Mouse (Mus musculus) adrenal gland, adult 18-20 months (tissue): ENCODE results near the gene Fbxo2. TPM values are rescaled to one million over a fixed set of nuclear protein-coding genes. Genes with fewer than 3 reads are reported as not detected.
"Not testable (repeated sequence)": the region's sequence is repeated elsewhere in the genome, so short reads cannot be mapped to it uniquely, and the experiment has no call there.

Experiments
- DNase-seq, 2 experiments: peaks; one replicate each; pipeline ENCODE4 v3.0.0; 2021 to 2022; ENCODE audit warnings: low spot score in 2 of 2
- long read RNA-seq, 2 experiments: library from polyadenylated mRNA; stranded (forward); transcript quantifications; one replicate each; pipeline ENCODE4 v2.0.0; 2021
- total RNA-seq, 2 experiments: library from RNA; stranded (reverse); gene quantifications; 1 replicate in 1 of 2; 2 replicates in 1 of 2; pipeline ENCODE4 v1.2.3; 2021

Gene Fbxo2
- total RNA-seq: 1 to 10 TPM; 6.7 to 9.9 TPM
- long read RNA-seq, experiment 1, transcript Fbxo2-201 (6 exons, 1,288 nt): major isoform, 8 of 8 reads
- long read RNA-seq, experiment 1, partial matches to known transcripts: 0 of 8 reads
- long read RNA-seq, experiment 1, other reads (novel, unspliced or antisense): 0 of 8 reads
- long read RNA-seq, experiment 2, transcript Fbxo2-201 (6 exons, 1,288 nt): major isoform, 7 of 10 reads
- long read RNA-seq, experiment 2, partial matches to known transcripts: 1 of 10 reads
- long read RNA-seq, experiment 2, other reads (novel, unspliced or antisense): 2 of 10 reads

DNA sequence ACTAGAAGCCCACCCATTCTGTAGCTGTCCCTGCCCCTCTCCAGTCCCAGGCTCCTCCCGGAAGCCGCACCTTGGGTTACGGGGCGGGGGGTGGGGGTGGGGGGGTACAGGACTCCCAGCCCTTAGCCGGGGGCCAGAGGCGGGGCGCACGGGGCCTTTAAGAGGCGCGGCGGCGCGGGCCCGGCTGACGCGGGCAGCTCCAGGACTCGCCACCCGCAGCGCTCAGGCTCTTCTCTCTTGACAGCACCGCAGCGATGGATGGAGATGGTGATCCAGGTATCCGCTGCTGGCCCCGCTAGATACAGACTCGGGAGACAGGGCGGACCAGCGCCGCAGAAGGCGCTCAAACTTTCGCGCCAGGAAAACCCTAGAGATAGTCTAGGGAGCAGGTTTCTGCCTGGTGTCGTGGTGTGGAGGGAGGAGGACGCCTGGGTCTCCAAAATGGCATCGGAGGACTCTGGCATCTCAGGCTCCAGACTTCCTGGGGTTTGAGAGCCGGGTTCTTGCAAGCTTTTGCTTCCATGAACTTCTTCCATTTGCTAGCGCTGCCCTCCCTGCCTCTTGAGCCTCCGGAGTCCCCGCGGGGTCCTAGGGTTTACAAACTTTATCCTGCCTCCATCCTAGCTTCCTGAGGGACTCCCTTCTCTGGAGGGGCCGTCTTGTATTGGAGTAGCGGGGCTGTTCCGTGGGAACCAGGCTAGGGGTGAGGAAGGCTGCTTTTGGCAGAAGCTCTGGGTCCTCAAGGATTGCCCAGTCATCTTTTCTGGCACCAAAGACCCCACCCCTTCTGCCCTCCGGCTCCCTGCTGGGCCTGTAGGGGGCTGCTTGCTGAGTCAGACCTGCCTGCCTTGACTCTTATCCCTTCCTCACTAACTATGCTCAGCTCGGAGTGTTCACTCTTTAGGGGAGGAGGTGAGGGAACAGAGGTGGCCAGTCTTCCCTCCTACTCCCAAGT lies at the start of gene Fbxo2, which contains the start of gene Fbxo44:
Fbxo2 (plus strand) TSS at position 186 of the 955 bp plus-strand sequence.
Fbxo44 (minus strand) TSS at position 47 of the 955 bp plus-strand sequence.
- DNase-seq: no peak

DNA sequence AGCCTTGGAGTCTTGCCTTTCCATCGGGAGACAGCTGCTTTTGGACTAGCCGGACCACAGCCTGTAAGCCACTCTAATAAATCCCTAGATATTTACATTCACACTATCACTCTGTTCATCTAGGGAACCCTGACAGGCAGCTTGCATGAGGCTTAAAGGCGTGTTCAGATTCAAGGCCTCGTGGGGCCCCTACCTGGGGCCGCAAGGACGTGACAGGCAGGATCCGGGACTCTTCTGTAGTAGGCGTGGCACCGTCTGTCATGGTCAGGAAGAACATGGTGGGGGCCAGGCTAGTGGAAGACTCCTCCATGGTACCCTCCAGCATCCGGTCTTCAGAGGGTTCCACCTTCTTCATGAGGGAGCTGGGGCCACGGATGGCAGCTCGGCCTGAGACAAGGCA lies 47.9 kb upstream of the Fbxo2 start:
- DNase-seq: no peak

DNA sequence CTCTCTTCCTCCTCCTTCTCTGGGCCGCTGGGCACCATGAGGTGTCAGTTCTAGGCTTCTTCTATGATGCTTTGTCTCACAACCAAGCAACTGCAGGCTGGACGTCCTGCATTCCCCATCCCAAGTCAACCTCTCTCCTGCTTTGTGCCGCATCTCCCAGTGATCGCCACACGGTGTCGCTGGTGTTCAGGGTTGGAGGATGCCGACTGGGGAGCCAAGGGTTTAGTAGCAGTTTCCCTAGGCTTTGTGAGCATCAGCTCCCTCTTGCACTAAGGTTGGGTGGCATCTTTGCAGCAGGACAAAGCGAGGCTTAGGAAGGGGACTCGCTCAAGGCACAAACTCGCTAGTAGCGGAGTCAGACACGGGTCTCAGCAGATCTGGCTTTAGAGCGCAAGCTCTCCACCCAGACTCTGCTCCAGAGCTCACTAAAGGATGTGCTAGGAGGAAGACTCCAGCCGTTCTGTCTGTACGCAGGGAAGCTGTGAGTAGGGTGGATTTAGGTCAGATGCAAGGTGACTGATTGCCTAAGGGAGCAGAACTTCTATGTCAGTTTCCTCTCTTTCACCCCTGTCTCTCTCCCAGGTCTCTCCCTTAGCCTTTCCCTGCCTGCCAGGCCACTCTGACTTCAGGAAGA lies 45.5 kb upstream of the Fbxo2 start:
- peak; percentile 90 for DNase-seq

GRCm38 (mm10) chr4:148115467-148115866 lies 45.0 kb upstream of the Fbxo2 start:
- no peak for DNase-seq

- DNase-seq: no peak
Measured at GRCm38 (mm10) chr4:148116657-148117056, 43.8 kb upstream of the Fbxo2 start.

DNA sequence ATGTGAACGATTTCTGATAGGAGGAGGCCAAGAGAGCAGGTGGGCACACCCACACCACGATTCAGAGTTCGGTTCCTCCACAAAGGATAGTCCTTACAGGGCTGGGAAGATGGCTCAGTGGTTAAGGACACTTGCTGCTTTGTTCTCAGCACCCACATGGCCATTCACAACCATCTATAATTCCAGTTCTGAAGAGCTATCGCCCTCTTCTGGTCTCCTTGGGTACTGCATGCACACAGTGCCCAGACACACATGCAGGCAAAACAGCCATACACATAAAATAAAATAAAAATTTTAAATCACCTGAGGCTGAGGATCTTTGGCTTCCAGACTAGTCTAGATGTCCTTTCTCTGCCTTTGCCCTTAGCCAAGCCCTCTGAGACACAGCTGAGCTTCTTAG lies 43.0 kb upstream of the Fbxo2 start:
- no peak for DNase-seq

DNA sequence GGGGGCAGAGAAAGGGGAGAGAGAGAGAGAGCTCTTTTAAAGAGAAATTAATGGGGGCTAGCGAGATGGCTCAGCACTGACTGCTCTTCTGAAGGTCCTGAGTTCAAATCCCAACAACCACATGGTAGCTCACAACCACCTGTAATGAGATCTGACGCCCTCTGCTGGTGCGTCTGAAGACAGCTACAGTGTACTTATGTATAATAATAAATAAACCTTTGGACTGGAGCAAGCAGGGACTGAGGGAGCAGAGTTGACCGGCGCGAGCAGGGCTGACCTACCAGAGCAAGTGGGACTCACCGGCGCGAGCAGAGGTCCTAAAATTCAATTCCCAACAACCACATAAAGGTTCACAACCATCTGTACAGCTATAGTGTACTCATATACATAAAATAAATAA lies 40.8 kb upstream of the Fbxo2 start:
- DNase-seq: not testable (repeated sequence)

DNA sequence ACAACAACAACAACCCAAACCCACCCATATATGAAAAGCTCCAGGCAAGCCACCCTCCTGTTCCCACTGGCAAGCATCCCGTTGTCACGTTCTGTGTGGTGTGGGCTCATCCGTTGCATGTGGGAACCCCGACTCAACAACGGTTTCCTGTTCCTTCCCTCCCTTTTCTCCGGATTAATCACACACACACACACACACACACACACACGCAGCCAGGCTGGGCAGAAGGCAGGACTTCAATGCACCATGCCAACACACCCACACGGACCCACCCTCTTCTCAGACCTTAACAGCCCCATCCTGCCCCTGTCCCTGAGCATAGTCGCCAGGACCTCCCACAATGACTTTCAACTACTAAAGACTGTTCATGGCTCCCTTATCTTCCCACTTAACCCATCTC lies 39.9 kb upstream of the Fbxo2 start:
- DNase-seq: no peak

DNA sequence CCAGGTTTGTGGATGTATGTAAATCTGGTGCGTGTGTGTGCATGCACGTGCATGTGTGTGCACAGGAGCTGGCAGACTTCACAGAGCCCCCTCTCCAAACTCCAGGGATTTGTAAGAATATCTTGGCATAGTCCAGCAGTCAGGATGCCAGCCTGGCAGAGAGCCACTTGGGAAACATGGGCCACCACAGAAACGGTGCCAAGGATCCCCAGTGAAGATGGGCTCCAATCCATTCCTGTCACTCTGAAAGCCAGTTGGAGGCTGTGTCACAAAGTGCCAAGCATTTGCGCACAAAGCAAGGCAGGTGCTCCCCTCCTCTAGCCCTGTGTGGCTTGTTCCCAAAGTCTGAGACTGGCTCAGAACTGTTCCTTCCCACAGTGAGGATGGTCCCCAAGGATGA lies 39.1 kb upstream of the Fbxo2 start:
- DNase-seq: no peak

- DNase-seq: no peak
Measured at GRCm38 (mm10) chr4:148121982-148122693, 38.3 kb upstream of the Fbxo2 start.

- no peak for DNase-seq
Measured at GRCm38 (mm10) chr4:148122694-148123066, 37.7 kb upstream of the Fbxo2 start.

GRCm38 (mm10) chr4:148128241-148128640 lies 32.2 kb upstream of the Fbxo2 start:
- no peak for DNase-seq

DNA sequence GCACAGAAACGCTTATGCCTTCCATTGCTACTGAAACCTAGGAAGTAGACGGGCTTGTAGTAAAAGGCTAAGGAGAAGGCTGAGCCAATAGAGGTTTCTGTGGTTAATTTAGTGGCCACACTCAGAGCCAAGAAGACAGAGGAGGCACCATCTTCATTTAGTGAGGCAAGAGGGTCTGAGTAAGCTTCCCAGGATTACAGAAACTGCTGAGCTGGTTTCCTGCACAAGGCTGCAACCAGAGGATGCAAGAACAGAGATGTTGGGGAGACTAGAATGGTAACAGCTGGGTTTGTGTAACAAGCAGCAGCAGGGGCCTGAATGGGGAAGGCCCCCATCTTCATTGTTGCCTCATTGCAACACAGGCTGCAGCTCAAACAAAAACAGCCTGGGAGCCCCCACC lies 31.7 kb upstream of the Fbxo2 start:
- DNase-seq: no peak

DNA sequence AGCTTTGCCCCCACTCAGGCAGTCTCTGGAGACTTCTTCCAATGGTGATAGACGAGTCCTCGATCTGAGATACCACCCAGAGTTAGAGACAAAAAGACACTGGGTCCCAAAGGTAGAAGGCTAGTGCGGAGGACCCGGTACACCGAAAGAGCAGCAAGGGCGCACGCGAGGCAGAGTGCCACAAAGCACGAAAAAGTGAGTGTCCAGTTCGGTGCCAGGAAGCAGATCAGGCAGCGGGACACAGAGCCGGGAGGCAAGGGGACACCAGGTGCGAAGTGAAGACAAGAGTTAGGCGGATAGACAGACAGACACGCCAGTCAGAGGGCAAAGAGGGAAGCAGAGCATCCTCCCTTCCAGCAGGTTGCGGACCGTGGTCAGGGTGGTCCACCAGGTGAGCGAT lies 30.3 kb upstream of the Fbxo2 start, which contains the start of gene Mad2l2:
Mad2l2 (plus strand) TSS at position 252 of the 400 bp plus-strand sequence.
- DNase-seq: no peak

GRCm38 (mm10) chr4:148130561-148131413 lies 29.6 kb upstream of the Fbxo2 start, which contains the start of gene Draxin:
Gene Draxin (minus strand): TSS chr4:148130698.
- DNase-seq: no peak

- DNase-seq: no peak
Measured at GRCm38 (mm10) chr4:148131497-148132081, 28.8 kb upstream of the Fbxo2 start.

- DNase-seq: no peak
Measured at GRCm38 (mm10) chr4:148134988-148135387, 25.4 kb upstream of the Fbxo2 start.

DNA sequence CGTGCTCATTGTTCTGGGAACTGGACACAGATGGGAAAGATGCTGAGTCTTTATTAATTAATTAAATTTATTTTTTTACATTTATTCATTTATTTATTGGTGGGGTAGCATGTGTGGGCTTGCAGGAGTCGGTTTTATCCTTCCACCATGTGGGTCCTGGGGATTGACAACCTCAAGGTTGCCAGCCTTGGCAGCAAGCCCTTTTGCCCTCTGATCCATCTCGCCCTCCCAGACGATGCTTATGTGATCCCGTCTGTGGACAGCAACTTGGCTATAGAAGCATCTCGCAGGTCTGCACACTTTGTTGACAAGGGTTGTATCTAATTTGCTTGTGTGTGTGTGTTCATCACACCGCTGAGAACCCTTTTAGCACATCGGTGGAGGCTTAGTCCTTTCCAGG lies 22.9 kb upstream of the Fbxo2 start:
- no peak for DNase-seq

- no peak for DNase-seq
Measured at GRCm38 (mm10) chr4:148139767-148140097, 20.7 kb upstream of the Fbxo2 start.
